Mouse (Mus musculus) 416B (cell line): ENCODE results near the gene Tspyl3.

Experiments used
- DNase-seq: peaks from one replicate; pipeline ENCODE4 v3.0.0; 2011; ENCODE audit warnings: low read depth

The Tspyl3 gene

DNA sequence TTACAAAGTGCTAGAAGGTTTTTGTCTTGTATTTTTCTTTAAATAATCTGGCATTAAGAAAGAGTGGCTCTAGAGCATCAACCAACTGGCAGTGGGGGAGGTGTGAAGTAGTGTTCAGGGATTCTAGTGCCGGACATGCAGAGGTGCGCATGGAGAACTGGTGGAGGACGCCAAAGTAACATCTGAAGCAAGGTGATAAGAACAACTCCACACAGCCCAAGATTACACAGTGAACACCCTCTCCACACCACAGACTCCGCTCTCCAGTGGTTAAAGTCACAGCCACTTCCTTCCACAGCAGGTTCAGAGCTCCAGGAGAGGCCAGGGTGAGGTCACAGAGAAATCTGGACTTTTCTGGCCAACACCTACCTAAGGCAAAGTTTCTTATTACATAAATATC, 2.7 kb upstream of the Tspyl3 start:
- DNase-seq, result peak; percentile 72

DNA sequence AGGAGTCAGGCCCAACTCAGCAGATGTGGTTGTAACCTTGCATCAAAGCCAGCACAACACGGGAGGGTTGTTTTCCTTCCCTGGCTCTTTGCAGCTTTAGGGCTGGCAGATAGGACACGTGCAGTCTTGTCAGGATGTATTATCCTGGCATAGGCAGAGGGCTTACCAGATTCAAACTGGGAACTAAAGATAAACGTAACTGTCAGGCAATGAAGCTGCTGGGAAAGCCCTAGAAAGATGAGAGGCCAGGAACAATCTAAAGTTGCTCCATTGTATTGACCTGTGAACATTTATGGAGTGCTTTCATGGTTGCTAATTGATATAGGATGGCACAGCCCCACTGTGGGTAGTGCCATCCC, 333 bp upstream of the Tspyl3 start:
- DNase-seq, result no peak

DNA sequence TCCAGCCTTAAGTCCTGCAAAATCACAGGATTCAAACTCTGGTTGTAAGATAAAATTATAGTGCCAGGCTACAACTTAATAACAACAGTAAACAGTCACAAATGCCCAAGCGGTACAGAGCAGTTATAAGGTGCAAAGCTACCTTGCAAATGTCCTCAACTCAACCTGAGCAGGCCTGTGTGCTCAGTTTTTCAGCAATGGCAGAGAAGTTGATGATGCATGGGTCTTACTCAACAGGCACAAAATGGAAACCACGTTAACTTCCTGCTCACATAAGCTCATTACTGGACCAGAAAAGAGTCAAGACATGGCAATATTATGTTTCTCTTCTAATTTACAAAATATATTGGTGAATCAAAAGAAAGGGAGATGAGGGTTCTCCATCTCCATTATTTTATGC, 2.7 kb downstream of the Tspyl3 start:
- peak; percentile 65 for DNase-seq

DNA sequence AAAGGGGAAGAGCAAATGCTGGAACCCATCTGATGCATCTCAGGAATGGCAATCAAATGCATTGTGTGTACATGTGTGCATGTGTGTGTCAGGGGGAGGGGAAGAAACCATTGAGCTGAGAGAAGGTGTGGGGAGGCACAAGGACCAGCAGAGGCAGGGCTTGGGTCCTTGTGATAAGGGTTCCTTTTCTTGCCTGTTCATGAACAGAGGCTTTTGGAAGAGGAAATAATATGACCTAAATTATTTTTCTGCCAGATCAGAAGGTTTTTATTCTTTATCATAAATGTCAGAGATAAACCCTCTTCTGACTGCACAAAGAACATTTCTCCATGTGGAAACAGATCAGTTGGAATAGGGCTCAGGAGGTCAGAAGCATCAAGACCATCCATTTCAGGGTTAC, 3.1 kb downstream of the Tspyl3 start:
- no peak for DNase-seq

DNA sequence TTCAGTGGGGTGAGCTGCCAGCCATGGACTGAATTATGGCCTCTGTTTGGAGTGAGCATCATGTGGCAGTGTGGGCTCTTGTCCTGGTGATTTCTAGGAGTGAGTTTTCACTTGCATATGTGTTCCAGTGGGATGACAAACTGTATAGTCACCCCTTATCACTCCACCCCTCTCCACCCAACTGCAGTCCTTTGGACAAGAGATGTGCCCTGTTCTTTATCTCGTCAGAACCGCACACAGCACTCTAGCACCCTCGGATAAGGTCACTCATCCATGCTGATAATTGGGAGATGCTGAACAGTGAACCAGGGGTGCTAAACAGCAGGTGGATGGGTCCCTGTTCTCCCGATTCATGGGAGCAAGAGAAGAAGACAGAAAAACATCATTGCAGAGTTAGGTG, 3.6 kb downstream of the Tspyl3 start:
- no peak for DNase-seq

DNA sequence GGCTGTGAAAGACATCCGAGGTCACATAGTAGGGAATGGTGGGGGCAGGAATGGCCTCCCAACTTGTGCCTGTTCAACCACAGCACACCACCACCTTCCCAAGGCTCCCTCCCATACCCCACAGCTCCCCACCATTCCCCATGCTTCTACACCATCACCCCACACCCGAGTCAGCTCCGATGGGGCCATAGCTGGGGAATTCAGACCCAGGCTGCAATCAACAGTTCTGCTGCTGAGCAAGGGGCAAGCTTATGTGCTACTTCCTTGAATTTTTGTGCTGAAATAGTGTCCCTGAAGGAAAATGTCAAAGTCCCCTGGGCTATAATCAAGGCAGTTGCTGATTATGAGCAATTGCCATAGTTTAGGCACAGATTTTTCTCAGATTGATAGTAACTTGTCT, 6.7 kb downstream of the Tspyl3 start:
- DNase-seq, result no peak

DNA sequence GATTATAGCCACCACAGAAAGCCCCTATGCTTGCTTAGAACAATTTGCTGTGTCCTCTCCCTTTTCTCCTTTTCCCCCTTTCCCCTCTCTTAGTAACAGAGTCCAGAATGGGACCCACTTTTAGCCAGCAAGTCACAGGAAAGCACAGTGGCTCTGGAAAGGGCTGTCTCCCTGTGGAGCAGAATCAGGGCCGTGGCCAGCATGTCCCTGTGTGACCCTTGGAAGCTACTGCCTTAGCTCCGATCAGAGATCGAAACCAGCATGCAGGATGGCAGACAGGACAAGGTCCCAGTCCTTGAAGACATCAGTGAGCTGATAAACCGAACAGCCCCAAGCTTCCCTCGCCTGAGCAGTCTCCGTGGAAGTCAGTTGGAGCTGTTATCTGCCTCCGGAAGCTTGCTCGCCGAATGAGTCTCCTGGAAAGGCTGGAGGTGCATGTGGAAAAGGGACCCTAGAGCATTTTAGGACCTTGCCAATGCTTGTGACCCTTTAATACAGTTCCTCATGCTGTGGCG, 7.4 kb downstream of the Tspyl3 start:
- DNase-seq, result no peak

DNA sequence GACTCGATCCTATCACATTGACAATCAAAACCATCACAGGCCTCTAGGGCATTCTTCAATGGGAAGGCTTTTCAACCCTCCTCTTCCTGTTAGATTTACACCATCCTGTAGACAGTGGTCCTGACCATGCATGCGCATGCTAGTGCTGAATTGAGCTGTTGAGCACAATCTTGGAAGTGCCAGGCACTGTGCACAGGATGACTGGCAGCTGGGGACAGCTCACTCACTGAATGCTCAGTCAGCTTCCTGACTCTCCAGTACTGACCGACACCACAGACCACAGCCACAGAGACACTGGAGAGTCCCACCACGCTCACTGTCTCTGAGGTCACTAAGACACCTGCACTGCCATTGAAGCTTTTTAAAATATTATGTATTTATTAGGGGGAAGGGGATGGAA, 9.8 kb downstream of the Tspyl3 start:
- peak; percentile 95 for DNase-seq

DNA sequence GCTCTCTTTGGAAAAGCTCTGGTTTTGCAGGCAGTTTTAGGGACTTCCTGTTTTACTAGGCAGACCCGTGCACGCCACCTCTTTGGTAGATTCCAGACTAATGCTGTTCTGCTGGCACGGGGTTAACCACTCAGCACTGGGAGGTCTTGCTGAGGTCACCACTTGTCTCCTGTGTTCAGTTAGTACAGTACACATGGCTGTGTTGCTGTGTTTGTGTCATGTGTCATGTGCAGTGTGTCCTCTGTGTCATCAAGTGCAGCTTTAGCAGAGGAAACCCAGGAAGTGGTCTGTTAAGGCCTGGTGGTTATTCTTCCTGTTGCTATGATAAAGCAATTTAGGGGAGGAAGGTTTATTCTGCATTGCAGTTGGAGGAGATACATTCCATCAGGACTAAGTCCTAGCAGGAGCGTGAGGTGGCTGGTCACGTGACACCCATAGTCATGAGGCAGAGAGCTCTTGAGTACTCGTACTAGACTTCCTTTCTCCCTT, 10.4 kb downstream of the Tspyl3 start:
- peak; percentile 96 for DNase-seq

DNA sequence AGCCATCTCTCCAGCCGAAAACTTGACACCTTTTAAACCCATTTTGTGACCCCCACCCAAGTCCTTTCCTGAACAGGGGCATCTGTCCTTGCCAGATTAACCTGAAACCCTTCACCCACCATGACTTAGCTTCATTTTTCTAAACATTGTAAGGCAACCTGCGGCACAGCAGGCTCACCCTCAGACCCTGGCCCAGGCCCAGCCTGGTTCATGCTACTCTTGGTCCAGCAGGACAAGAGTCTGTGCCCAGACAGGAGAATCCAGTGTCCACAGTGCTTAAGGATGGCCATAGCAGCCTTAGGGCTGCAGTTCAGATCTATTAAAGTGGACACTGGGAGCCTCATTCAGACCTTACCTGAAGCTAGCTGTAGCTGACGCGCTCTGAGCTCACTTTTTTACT, 11.9 kb downstream of the Tspyl3 start:
- no peak for DNase-seq

DNA sequence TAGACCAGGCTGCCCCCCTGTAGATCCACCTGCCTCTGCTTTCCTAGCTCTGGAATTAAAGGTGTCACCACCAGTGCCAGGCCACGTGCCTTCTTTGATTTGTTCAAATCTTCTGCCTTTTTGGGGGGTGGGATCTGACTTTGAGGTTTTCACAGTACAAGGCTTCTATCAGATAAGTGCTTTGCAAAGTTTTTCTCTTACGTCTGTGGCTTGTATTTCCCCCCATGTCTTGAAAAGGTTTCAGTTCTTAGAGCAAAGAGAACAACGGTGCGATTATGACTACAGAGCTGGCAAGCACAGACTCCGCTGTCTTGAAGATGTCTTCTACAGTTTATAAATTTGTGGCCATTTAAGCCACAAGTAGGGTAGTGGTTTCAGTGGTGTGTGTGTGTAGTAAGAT, 13.8 kb downstream of the Tspyl3 start:
- no peak for DNase-seq

DNA sequence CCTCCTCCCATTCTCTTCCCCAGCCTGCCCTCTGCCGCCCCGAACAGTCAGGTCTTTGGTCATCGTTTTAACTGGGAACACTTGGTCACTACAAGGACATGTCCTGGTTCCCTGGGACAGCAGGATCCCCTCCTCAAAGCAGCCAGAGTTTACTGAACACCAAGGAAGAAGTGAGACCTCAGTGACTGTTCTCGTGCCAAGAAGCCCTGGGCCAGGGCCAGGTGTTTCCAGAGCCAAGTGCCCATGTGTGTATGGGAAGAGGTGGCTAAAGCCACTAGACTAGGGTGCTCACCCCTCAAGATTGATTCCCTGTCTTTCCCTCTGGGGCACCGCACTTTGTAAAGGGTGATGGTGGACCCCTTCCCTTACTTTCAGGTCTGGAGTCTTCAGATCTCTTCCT, 16.0 kb downstream of the Tspyl3 start:
- DNase-seq, result no peak

DNA sequence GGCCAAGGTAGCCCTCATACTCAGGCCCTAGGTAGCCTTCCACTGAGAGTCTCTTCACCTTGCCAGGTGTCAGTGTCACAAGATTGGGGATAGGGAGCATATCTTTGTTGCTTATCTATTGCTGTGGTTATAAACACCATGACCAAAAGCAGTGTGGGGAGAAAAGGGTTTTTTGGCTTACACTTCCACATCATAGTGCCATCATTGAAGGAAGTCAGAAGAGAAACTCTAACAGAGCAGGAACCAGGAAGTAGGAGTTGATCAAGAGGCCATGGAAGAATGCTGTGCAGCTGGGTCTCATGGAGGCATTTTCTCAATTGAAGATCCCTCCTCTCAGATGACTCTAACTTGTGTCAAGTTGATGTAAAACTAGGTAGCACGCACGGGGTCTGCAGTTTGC, 17.1 kb downstream of the Tspyl3 start:
- no peak for DNase-seq

DNA sequence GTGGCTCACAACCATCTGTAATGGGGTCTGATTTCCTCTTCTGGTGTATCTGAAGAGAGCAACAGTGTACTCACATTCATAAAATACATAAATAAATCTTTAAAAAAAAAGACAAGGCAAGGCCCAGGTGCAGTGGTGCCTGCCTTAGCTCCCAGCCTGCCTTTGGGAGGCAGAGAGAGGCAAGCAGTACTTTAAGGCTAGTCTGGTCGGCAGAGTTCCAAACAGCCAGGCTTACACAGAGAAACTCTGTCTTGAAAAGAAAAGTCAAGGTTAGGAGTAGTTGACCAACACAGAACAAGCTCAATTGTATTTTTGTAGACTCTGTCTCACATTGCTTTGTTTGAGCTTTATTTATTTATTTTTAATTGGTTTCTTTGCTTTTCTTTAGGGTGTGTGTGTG, 22.5 kb downstream of the Tspyl3 start:
- DNase-seq, result no peak

DNA sequence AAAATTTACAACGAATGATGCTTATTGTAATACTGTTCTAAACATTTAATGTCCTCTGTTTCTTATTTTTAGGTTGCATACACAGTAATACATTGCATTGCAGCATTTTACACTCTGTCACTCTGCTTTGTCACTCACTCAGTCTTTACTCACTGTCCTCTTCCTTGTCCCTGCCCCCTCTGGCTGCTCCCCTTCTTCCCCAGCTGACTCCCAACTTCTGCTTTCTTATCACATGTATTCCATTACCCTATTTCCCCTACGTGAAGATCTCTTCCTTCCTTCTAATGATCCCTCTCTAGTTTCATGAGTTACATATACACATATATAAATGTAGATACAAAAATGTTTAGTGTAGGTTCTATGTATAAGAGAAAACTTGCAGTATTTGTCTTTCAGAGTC, 26.1 kb downstream of the Tspyl3 start:
- peak; percentile 72 for DNase-seq

DNA sequence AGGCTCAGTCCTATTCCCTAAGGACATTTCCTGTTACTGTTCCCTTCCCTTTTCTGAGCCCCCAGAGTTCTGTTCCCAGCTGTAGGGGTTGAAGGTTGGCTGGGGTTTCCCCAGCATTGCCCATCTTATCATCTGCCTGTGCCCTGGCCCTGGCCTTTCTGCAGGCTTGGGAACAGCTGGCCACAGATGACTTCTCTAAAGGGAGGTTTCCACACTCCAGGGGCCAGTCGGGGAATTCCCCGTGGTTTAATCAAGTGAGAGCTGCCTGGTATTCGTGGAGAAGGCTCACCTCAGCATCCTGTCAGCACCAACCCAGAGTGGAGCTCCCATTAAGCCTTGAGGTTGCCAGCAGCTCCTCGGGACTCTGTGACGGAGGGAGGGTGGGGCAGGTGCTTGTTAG, 26.8 kb downstream of the Tspyl3 start:
- no peak for DNase-seq

DNA sequence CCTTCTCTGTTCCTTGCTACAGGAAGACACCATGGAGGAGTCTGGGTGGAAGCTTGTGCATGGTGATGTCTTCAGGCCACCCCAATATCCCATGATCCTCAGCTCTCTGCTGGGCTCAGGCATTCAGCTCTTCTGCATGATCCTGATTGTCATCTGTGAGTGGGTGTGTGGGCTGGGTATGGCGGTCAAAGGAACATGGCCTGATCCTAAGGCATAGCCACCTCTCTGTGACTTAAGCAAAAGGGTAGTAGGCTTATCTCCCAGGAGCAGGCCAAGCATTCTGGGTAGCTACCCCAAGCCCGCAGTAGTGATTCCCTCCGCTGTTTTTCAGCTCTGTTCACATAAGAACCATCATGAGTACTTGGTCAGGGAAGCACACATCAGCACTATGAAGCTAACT, 31.0 kb downstream of the Tspyl3 start:
- no peak for DNase-seq

DNA sequence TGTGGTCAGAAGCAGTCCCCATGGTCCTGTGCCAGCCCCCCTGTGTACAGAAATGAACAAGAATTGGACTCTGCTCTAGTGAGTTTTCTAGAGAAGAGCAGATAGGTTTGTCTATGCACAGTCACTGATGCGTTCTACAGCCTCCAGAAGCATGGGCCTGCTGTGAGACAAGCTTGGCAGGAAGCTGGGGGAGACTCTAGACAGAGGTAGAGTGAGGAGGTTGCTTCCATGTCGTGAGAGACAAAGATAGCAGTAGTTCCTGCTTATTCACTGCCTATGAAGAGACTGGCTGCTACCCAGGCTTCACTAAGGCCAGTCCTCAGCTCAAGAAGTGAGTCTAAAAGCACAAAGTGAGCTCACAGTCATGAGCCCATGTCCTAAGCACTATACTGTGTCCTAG, 34.0 kb downstream of the Tspyl3 start:
- no peak for DNase-seq

DNA sequence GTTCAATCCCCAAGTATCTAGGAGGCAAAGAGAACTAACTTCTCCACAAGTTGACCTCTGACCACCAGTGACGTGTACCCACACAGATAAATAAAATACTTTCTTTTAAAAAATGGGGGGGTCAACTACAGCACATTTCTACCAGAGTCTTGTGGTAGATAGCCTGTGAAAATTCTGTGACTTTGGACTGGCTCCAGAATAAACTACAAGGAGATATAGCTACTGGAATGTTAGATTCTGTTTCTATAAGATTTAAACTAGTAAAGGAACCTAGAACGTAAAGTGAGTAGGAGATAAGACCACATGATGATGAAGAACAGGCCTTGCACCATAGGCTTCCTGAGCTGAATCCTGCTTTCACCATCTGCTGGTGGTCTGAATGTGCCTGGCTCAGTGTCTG, 37.4 kb downstream of the Tspyl3 start:
- no peak for DNase-seq

DNA sequence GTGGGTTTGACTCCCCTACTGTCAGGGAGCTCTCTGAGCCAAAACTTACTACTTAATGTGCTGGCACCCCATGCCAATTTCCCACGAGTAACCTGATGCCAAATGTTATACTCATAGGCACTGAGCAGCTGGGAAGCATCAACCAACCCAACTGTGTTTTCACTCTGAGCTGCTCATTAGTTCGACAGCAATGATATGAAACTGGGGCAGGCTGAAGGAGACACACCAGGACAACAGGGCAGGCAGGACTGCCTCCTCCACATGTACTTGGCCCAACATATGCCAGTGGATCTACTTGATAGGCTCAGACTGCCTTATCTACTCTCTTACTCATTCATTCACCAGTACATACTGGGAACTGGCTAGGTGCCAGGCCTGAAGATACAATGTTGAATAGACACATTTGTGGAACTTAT, 39.1 kb downstream of the Tspyl3 start:
- peak; percentile 46 for DNase-seq

DNA sequence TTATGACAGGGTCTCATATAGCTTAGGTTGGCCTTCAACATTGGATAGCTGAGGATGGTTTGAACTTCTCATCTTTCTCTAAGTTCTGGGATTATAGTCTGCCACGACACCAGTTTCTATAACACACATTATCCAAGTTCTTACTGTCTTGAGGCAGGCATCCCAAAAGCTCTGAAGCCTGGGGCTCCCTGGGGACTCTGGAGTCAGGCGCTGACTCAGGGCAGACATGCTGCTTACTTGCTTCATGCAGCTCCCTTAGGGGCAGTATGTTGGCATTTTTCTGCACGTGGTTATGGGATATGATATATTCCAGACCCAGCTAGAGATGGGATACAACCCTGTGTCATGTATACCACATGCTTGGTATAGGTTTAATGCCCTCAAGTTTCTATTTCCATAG, 45.3 kb downstream of the Tspyl3 start:
- no peak for DNase-seq

DNA sequence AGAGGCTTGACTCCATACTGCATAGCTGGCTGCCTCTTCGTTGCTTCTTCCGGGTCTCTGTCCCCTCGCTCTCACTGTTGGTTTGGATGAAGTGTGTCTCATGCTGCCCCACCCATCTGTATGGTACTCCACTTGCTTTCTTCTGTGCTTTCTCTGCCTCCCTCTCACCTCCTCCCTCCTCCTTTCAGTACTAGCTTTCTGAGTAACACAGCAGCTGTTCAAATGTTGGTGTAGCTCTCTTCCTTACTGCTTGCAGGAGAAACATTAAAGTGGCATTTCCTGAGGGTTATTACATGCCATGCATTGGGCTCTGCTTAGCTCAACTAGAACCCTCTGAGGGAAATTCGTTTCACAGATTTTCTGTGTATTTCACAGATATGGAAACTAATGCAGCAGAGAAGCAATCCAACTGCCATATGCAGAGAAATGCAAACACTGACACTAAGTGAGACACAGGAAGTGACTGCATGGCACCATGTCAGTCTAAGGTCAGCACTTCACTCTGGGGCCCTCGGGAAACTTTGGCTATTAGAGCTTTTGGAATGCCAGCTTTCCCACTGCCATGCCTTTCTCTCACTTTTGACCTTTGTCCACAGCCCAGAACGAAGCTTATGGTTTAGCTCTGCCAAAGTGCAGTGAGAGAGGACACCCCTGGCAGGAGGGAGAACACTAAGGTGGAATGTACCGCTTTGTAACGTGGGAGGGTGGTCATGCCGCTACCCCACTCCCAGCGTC, 45.9 kb downstream of the Tspyl3 start:
- DNase-seq, result no peak

DNA sequence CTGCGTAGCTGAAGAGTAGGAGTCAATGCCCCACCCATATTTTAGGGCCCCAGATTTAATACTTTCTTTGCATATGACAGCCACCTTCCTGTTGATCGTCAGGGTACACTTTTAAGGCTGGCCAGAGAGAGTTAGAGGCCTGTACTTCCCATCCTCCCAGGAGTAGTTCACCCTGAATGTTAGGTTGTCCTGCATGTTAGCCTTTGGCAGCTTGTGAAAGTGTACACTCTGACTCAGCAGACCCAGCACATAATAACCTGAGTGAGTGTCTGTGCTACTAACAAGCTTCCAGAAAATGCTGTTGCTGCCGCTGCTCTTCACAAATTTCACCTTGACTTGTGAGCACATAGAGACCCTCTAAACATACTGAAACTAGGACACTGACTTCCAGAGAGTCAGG, 48.1 kb downstream of the Tspyl3 start:
- no peak for DNase-seq

DNA sequence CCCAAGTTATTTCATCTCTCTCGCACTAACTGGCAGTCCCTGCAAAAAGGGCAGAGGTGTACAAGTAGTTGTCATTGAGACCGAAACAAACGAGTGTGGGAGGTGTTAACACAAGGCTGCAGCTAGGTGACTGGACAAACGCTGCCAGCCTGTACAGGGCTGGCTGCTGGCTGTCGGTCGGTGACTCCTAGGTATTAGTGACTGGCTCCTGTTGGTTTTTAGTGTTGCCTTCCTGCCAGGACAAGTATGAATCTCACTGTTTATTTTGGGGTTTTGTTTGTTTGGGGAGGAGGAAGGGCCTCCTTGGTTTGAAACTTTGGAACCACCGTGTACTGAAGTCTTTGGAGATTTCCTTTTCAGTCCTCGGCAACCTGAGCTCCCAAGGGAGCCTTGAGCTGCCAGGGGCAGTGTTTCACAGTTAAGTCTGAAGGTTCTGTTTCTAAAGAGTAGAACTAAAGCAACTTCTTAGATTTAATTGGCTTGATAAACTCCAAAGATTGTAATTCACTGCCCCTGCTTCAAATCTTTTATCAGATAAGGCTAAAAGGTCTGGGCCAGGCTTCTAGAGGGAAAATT, 49.2 kb downstream of the Tspyl3 start:
- no peak for DNase-seq
